Mouse (Mus musculus) ES-Bruce4 (cell line): Measurements from ENCODE around the gene Serpinb9c.

Experiments used
- CTCF ChIP-seq: IDR thresholded peaks from one replicate; pipeline ENCODE4 v1.8.1; 2011; ENCODE audit warnings: low read depth, low read length
- EP300 ChIP-seq: IDR thresholded peaks from 2 replicates; pipeline ENCODE4 v1.6.1; 2011; ENCODE audit warnings: low read depth, low read length; ENCODE audit not compliant: insufficient read depth
- POLR2A ChIP-seq: IDR thresholded peaks from one replicate; pipeline ENCODE4 v1.8.1; 2011; ENCODE audit warnings: low read length; ENCODE audit not compliant: insufficient read depth

GRCm38 (mm10) chr13:33159642-33160041 is at the start of gene Serpinb9c:
- TF ChIP-seq CTCF = no peak
- no peak for TF ChIP-seq EP300
- TF ChIP-seq POLR2A = no peak
